Mouse (Mus musculus): Measurements from ENCODE around the gene Sox9.

GRCm38 (mm10) chr11:112821536-112821935, 39.5 kb downstream of the Sox9 start:
- no peak for TF ChIP-seq EP300 (IDR thresholded peaks at IDR 0.05; ENCODE audit: low read depth in 1 of 2, low read length in 2 of 2)
- TF ChIP-seq MAX (IDR thresholded peaks at IDR 0.05; ENCODE audit: low read length): no peak
- no peak for TF ChIP-seq TCF12 (IDR thresholded peaks at IDR 0.05; ENCODE audit: low read depth, low read length)
- TF ChIP-seq CTCF (IDR thresholded peaks at IDR 0.05 in 2 of 3, conservative IDR thresholded peaks at IDR 0.05 in 1 of 3; ENCODE audit: control insufficient read depth in 1 of 3, insufficient read depth in 1 of 3, low read depth in 2 of 3, low read length in 3 of 3, poor library complexity in 1 of 3, severe bottlenecking in 1 of 3): no peak
